Mouse (Mus musculus): ENCODE measurements around the gene Tspear.

- TF ChIP-seq CTCF (IDR thresholded peaks at IDR 0.05; ENCODE audit: low read depth, low read length) (no peak), GATA1 (IDR thresholded peaks at IDR 0.05; ENCODE audit: borderline replicate concordance, low read length) (no peak), TAL1 (conservative IDR thresholded peaks at IDR 0.05; ENCODE audit: low read depth, low read length) (peak; percentile 52), POLR2AphosphoS5 (IDR thresholded peaks at IDR 0.05; ENCODE audit: insufficient replicate concordance, low read depth, low read length) (no peak), GATA2 (IDR thresholded peaks at IDR 0.05; ENCODE audit: borderline replicate concordance, low read depth, low read length) (no peak)
These were observed 14.8 kb upstream of the Tspear start for GRCm38 (mm10) chr10:77671519-77671918.
